Mouse (Mus musculus) skeletal muscle tissue, postnatal 0 days (tissue): ENCODE results near the gene Mcm5. TPM values are rescaled to one million over a fixed set of nuclear protein-coding genes. Genes with fewer than 3 reads are reported as not detected.

Experiments
- polyA plus RNA-seq: library from polyadenylated mRNA; unstranded; fragments of >200 nt; fragmentation: Nextera tagmentation; extraction: Ambion mirVana; gene quantifications from 2 replicates; pipeline ENCODE4 v1.2.1, GENCODE M21; 2015

The Mcm5 gene
- 13.5 and 19.9 TPM in 2 replicates for polyA plus RNA-seq

GRCm38 (mm10) chr8:75109236-75109967, at the start of gene Mcm5:
Gene Mcm5 (plus strand): TSS chr8:75109569.

GRCm38 (mm10) chr8:75093399-75094156, 15.8 kb upstream of the Mcm5 start, which contains the start of gene Hmox1:
Gene Hmox1 (plus strand): TSS chr8:75093621.

Other genes starting within 250 kb of the Mcm5 start
- gene Isx, start 236.4 kb upstream of the Mcm5 start, polyA plus RNA-seq: not detected in 2 replicates
- gene Hmgxb4, start 116.2 kb upstream of the Mcm5 start, polyA plus RNA-seq: 9.1 and 9.4 TPM in 2 replicates
- gene Tom1, start 75.9 kb upstream of the Mcm5 start, polyA plus RNA-seq: 59.4 and 63.8 TPM in 2 replicates
- gene Hmox1, start 15.9 kb upstream of the Mcm5 start, polyA plus RNA-seq: 31.8 and 49.0 TPM in 2 replicates
- gene Rasd2, start 104.4 kb downstream of the Mcm5 start, polyA plus RNA-seq: 0.06 and 0.21 TPM in 2 replicates